Mouse (Mus musculus) embryonic facial prominence, embryonic 11.5 days (tissue): Measurements from ENCODE around the gene Grwd1. TPM values are rescaled to one million over a fixed set of nuclear protein-coding genes. Genes with fewer than 3 reads are reported as not detected.

ENCODE experiments used
- ATAC-seq: fragments of 200-750 bp; cut with Nextera tagmentation; replicated peaks from 2 replicates; pipeline ENCODE4 v1.8.0; 2017; ENCODE audit warnings: low read depth; ENCODE audit not compliant: insufficient number of reproducible peaks, low FRiP score, low TSS enrichment
- DNase-seq: peaks from one replicate; pipeline ENCODE4 v3.0.0-alpha.2; 2015; ENCODE audit warnings: low spot score
- H3K27ac ChIP-seq: fragments of 300-500 bp; sonication (generic); replicated peaks from 2 replicates; pipeline ENCODE4 v1.5.1; 2014; ENCODE audit warnings: mild to moderate bottlenecking, low read depth, low read length, control low read depth
- H3K27me3 ChIP-seq: fragments of 300-500 bp; sonication (generic); 2 replicates; pipeline ENCODE4 v1.6.1; 2014; ENCODE audit warnings: mild to moderate bottlenecking, low read length, moderate library complexity, mixed read lengths; ENCODE audit not compliant: control insufficient read depth, insufficient read depth
- H3K36me3 ChIP-seq: fragments of 300-500 bp; sonication (generic); replicated peaks from 2 replicates; pipeline ENCODE4 v1.6.1; 2014; ENCODE audit warnings: low read depth, mild to moderate bottlenecking, low read length, moderate library complexity, mixed read lengths; ENCODE audit not compliant: control insufficient read depth, insufficient read depth
- H3K4me1 ChIP-seq: fragments of 300-500 bp; sonication (generic); 2 replicates; pipeline ENCODE4 v1.6.1; 2014; ENCODE audit warnings: low read length, mixed read lengths; ENCODE audit not compliant: control insufficient read depth, insufficient read depth
- H3K4me2 ChIP-seq: fragments of 300-500 bp; sonication (generic); 2 replicates; pipeline ENCODE4 v1.6.1; 2014; ENCODE audit warnings: low read depth, mild to moderate bottlenecking, control low read depth, low read length, moderate library complexity
- H3K4me3 ChIP-seq: fragments of 300-500 bp; sonication (generic); 2 replicates; pipeline ENCODE4 v1.5.1; 2014; ENCODE audit warnings: low read depth, low read length, control low read depth
- H3K9ac ChIP-seq: fragments of 300-500 bp; sonication (generic); replicated peaks from 2 replicates; pipeline ENCODE4 v1.6.1; 2014; ENCODE audit warnings: mild to moderate bottlenecking, control low read depth, low read length
- H3K9me3 ChIP-seq: fragments of 300-500 bp; sonication (generic); replicated peaks from 2 replicates; pipeline ENCODE4 v1.6.1; 2016; ENCODE audit warnings: mild to moderate bottlenecking, low read length, inconsistent platforms, mixed read lengths; ENCODE audit not compliant: control insufficient read depth
- WGBS: fragments of 180-500 bp; shearing (Covaris S2); extraction: QIAGEN DNeasy Blood & Tissue Kit; methylation state at CpG from one replicate; pipeline ENCODE4 v1.1.7; 2014; 5-methylcytosine and 5-hydroxymethylcytosine counted together
- polyA plus RNA-seq: library from polyadenylated mRNA; unstranded; fragments of >200 nt; fragmentation: Nextera tagmentation; extraction: Ambion mirVana; gene quantifications from 2 replicates; pipeline ENCODE4 v1.2.1, GENCODE M21; 2014

Gene Grwd1
- polyA plus RNA-seq, 1 experiment from 2014 or later: 78.6 TPM

- H3K9me3 ChIP-seq: no peaks in the 10 kb centered on the region
- H3K4me1 ChIP-seq: peaks cover 5% of the 10 kb centered on the region; the same call in 1 of the 2 replicates
- DNase-seq: no peak
- WGBS: 8% methylated on average over 30 of the region's 30 CpGs
- H3K9ac ChIP-seq: no peak overlapping the region
- peaks cover 5% of the 10 kb centered on the region; the same call in 1 of the 2 replicates for H3K36me3 ChIP-seq
- H3K4me2 ChIP-seq: peak overlapping the region; percentile 50
- no peak overlapping the region for H3K27ac ChIP-seq
- peaks cover 41% of the 10 kb centered on the region for H3K27me3 ChIP-seq
- ATAC-seq: no peak
- H3K4me3 ChIP-seq: peak overlapping the region; percentile 33
These were observed 1.7 kb upstream of the Grwd1 start for GRCm38 (mm10) chr7:45832428-45832827.

GRCm38 (mm10) chr7:45831128-45831525 is 383 bp upstream of the Grwd1 start:
- peak overlapping the region; percentile 93 for H3K4me3 ChIP-seq
- no peak overlapping the region; the same call in 1 of the 2 replicates for H3K9ac ChIP-seq
- H3K36me3 ChIP-seq: peaks cover 9% of the 10 kb centered on the region
- H3K27ac ChIP-seq: no peak overlapping the region
- 18% methylated on average over 5 of the region's 5 CpGs for WGBS
- H3K27me3 ChIP-seq: peaks cover 41% of the 10 kb centered on the region
- peaks cover 5% of the 10 kb centered on the region; the same call in 1 of the 2 replicates for H3K4me1 ChIP-seq
- peak overlapping the region; percentile 61 for H3K4me2 ChIP-seq
- H3K9me3 ChIP-seq: no peaks in the 10 kb centered on the region
- no peak for DNase-seq
- ATAC-seq: no peak

GRCm38 (mm10) chr7:45826631-45827030 is 4.1 kb downstream of the Grwd1 start:
- no peak for DNase-seq
- Histone ChIP-seq H3K27ac (no peak overlapping the region), H3K27me3 (peaks cover 5% of the 10 kb centered on the region), H3K36me3 (peaks cover 20% of the 10 kb centered on the region), H3K4me3 (no peak overlapping the region), H3K4me2 (no peak overlapping the region), H3K9me3 (no peaks in the 10 kb centered on the region), H3K9ac (no peak overlapping the region), H3K4me1 (no peaks in the 10 kb centered on the region)
- WGBS: 91% methylated on average over 7 of the region's 7 CpGs
- ATAC-seq: no peak

- Histone ChIP-seq H3K9ac (no peak within 1 kb of the TSS), H3K9me3 (no peaks in the 10 kb centered on the region), H3K4me2 (no peak within 1 kb of the TSS), H3K27ac (no peak within 1 kb of the TSS), H3K4me3 (no peak within 1 kb of the TSS), H3K27me3 (no peaks in the 10 kb centered on the region), H3K36me3 (peaks cover 20% of the 10 kb centered on the region), H3K4me1 (no peaks in the 10 kb centered on the region)
- ATAC-seq (no peak), DNase-seq (no peak)
- whole genome bisulfite sequencing: 77% methylated on average over 6 of the region's 7 CpGs
These were observed 6.1 kb downstream of the Grwd1 start, which contains the start of gene Kcnj14 for GRCm38 (mm10) chr7:45824598-45824997. Kcnj14 (minus strand) TSS chr7:45824782.

- no peaks in the 10 kb centered on the region for H3K9me3 ChIP-seq
- DNase-seq (no peak), ATAC-seq (no peak)
- no peak overlapping the region for H3K4me3 ChIP-seq
- no peak overlapping the region for H3K27ac ChIP-seq
- no peaks in the 10 kb centered on the region for H3K4me1 ChIP-seq
- H3K27me3 ChIP-seq: no peaks in the 10 kb centered on the region
- H3K36me3 ChIP-seq: peaks cover 9% of the 10 kb centered on the region
- no peak overlapping the region for H3K9ac ChIP-seq
- H3K4me2 ChIP-seq: no peak overlapping the region
These were observed 9.8 kb downstream of the Grwd1 start for GRCm38 (mm10) chr7:45820913-45821312.

GRCm38 (mm10) chr7:45819843-45820242 is 10.9 kb downstream of the Grwd1 start:
- Histone ChIP-seq H3K9me3 (no peaks in the 10 kb centered on the region), H3K27me3 (no peaks in the 10 kb centered on the region), H3K4me1 (no peaks in the 10 kb centered on the region), H3K4me3 (no peak overlapping the region), H3K4me2 (peak overlapping the region; percentile 16; the same call in 1 of the 2 replicates), H3K9ac (no peak overlapping the region), H3K27ac (no peak overlapping the region), H3K36me3 (no peaks in the 10 kb centered on the region; the same call in 1 of the 2 replicates)
- ATAC-seq (no peak), DNase-seq (no peak)
- WGBS: 8% methylated on average over 25 of the region's 25 CpGs

GRCm38 (mm10) chr7:45815984-45816351 is 14.8 kb downstream of the Grwd1 start:
- Histone ChIP-seq H3K27ac (no peak overlapping the region), H3K9ac (no peak overlapping the region), H3K4me3 (no peak overlapping the region), H3K36me3 (peaks cover 5% of the 10 kb centered on the region), H3K9me3 (no peaks in the 10 kb centered on the region), H3K27me3 (no peaks in the 10 kb centered on the region), H3K4me2 (no peak overlapping the region), H3K4me1 (peaks cover 2% of the 10 kb centered on the region; the same call in 1 of the 2 replicates)
- WGBS: 42% methylated on average over 2 of the region's 2 CpGs
- ATAC-seq (no peak), DNase-seq (no peak)

- Histone ChIP-seq H3K27ac (no peak overlapping the region), H3K4me2 (no peak overlapping the region), H3K4me1 (peaks cover 2% of the 10 kb centered on the region; the same call in 1 of the 2 replicates), H3K9me3 (no peaks in the 10 kb centered on the region), H3K27me3 (no peaks in the 10 kb centered on the region), H3K36me3 (peaks cover 10% of the 10 kb centered on the region), H3K4me3 (no peak overlapping the region), H3K9ac (no peak overlapping the region)
- WGBS: 36% methylated on average over 10 of the region's 10 CpGs
- ATAC-seq (no peak), DNase-seq (no peak)
These were observed 15.3 kb downstream of the Grwd1 start for GRCm38 (mm10) chr7:45815323-45815983.
